Mouse (Mus musculus) MN1 (cell line): Measurements from ENCODE around the gene Uhrf1.

Experiments used
- DNase-seq: peaks from one replicate; pipeline ENCODE4 v3.0.0-alpha.2; 2016; ENCODE audit warnings: low spot score

Uhrf1 gene

DNA sequence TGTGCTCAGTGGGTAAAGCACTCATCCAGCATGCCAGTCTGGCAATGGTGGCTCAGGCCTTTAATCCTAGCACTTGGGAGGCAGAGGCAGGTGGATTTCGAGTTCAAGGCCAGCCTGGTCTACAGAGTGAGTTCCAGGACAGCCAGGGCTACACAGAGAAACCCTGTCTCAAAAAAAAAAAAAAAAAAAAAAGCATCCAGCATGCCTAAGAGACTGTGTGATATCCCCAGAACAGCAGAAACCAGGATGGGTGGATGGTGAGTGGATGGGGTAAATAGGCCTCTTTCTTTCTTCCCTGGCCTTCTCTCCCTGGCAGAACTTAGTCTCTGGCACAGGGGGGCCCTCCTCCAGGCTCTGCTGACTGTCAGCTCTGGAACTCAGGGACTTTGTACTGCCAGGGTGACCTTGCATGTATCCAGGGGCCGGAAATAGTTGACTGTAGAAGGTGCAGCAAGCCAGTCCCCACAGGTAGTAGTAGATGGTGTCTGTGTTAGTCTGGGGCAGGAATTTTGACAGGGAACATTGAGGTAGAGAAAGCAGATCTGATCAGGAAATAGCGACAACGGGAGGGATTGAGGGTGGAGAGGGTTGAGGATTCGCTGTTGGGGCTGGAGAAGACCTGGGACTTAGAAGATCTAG, 27.2 kb upstream of the Uhrf1 start:
- peak; percentile 42 for DNase-seq

DNA sequence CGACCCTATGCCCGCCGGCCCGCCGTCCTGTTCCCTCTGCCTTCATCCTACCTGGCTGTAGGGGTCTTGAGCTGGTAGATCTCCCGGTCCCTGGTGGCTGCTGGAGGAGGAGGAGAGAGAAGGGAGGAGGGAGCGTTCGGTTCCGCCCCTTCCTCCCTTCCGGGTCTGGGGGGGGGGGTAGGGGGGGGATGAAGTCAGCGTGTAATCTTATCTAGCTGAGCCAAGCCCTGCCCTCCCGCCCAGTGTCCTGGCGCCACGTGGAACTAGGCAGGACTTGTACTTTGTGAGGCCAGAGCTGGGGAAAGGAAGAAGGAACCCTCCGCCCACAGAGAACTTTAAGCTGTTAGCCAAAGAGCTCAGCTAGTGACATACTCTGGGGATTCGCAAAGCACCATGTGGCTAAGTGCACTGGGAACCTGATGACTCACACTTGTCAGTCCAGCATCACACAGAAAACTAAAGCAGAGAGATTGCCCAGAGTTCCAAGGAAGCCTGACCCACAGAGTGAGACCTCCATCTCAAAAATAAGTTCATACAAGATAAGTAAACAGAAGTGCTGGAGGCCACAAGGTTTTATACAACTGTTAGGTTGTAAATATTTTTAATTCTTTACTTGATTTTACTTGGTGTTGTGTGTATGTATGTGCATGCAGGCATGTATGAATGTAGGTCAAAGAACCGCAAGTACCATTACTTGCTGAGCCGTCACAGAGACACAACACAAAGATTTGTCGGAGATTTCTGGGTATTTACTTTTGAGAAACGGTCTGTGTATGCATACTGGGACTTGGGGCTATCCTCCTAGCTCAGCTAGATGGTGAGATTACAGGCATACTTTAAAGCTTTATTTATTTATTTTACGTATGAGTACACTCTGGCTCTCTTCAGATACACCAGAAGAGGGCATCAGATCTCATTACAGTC, 26.2 kb upstream of the Uhrf1 start, which contains the start of gene Ticam1:
Gene Ticam1 (minus strand): TSS at position 144 of the 924 bp plus-strand sequence.
- peak; percentile 96 for DNase-seq

DNA sequence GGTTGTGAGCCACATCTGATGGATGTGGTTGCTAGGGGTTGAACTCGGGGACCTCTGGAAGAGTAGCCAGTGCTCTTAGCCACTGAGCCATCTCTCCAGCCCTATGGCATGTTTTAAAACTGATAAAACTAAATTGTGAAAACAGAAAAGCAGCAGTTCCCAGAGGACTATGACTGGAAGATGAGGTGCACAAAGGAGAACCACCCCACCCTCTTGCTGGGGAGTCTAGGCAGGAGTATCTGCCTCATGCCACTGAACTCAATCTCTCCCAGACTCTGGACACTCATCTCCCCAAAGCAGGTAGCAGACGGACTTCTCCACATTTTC, 25.6 kb upstream of the Uhrf1 start:
- no peak for DNase-seq

DNA sequence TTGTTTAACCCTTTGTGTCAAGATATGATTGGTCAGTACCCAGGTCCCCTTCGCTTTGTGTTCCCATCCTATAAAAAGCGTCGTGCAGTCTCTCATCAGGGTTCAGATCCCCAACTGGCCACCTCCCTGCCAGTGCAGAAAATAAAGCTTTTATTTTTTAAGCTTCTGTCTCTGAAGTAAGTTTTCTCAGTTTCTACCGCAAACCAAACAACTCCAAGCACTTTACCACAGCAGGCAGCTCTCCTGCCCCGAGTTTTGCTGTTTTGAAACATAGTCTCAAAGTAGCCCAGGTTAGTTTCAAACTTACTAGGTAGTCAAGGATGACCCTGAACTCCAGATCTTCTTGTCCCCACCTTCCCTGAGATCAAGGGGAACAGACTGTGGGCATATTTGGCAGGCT, 24.8 kb upstream of the Uhrf1 start:
- DNase-seq, result no peak

DNA sequence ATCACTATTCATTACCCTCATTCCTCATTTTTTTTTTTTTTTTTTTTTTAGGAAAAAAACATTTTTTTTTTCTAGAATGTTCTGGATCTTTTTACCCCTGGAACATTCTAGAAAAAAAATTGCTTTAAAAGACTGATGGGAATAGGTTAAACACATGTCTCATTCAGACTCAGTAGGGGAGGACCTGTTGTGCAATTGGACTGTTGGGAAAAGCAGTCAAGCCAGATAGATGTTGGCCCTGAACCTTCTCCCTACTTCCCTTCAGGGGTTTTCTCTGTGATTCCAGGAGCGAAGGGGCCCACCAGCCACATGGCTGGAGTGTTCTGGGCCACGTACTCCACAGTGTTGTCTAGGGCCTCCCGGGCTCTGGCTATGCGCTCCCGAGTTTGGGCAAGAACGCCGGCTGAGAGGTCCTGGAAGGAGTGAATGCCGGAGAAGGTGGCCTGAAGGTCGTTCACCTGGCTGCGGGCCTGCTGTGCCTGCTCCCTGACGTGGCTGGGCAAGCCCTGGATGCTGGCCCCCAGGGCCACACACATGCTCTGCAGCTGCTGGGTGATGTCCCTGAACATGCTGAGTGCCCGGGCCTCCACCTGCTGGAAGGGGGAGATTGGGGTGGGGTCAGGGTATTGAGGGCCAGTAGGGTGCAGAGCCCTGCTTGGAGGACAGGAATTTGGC, 23.5 kb upstream of the Uhrf1 start:
- no peak for DNase-seq

DNA sequence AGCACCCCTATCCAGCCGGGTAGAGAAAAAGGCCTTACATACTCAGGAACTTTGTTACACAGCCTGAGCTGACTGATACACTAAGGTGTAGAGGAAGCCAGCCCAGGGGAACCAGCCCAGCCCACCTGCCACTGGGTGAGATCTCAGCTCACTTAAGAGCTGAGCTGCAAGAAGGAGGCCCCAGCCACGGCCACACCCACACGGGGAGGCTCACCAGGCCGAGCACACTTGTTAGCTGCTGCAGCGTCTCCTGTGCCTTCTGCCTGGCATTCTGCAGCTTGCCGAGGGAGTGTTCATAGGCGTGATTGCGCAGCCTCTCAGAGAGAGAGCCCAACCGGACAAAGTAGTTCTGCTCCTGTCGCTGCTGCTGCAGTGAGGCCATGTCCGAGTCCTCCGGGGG, 21.9 kb upstream of the Uhrf1 start:
- DNase-seq, result no peak

DNA sequence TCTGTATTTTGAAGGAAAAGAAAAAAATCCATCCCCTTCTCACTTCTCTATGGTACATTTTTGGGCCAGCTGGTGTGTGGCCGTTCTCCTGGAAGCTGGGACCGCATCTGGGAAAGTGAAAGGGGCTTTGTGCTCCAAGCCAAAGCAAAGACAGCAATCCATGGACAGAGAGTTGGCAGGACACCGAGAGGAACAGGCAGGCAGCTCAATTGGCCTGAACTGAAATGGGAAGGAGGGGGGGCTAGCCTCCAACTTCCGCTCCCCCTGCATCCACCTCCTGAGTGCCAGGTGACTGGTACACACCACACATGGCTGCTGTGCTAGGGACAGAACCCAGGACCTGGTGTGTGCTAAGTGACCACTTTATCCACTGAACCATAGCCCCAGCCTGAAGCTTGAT, 20.3 kb upstream of the Uhrf1 start:
- no peak for DNase-seq

DNA sequence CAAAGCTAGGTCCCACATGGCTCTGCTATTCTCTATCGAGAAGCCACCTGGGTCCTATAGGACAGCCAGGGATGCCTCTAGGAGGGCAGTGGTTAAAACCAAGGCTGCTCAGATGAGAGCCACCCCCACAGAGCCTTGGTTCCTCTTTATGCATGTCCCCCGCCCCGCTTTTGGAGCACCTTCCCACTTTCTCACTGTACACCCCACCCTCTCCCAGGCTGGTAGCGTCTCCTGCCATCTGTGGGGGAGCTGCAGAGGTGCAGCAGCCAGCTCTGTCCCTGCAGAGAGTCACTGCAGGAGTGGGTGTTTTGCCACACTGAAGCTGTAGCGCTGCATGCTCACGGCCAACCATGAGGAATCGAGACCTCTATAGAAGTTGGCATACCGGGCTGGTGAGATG, 19.8 kb upstream of the Uhrf1 start:
- no peak for DNase-seq

DNA sequence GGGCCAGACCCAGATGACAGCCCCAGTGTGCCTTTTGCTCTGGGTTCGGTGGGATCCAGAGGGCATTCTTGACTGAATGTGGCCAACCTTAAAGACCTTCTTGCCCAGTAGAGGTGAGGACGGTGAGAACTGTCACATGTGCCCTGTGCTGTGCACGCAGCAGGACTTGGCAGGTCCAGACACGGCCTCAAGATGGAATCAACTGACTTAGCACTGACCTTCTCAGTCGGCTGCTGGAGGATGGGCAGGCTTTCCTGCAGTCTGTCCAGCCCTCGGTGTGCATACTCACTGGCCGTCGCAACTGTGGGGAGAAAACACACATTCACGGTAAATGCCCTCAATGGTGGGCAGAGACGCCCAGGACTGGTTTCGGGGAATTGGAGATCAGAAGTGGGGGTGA, 17.1 kb upstream of the Uhrf1 start:
- no peak for DNase-seq

DNA sequence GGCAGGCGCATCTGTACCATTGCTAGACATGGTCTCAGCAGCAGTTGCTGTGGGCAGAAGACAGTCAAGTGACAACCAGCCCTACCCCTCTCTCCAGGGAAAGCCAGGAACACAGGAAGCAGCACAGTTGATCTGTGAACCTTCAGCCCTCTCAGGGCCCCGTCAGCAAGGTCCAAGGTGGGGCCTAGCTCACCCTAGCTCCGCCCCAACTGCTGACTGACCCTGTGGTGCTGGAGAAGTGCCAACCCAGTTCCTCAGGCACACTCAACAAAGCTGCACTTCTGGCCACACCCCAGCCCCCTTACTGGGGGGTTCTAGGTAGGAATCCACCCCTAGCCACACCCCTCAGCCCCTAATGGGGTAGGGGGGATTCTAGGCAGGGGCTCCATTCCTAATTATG, 15.3 kb upstream of the Uhrf1 start:
- peak; percentile 75 for DNase-seq

DNA sequence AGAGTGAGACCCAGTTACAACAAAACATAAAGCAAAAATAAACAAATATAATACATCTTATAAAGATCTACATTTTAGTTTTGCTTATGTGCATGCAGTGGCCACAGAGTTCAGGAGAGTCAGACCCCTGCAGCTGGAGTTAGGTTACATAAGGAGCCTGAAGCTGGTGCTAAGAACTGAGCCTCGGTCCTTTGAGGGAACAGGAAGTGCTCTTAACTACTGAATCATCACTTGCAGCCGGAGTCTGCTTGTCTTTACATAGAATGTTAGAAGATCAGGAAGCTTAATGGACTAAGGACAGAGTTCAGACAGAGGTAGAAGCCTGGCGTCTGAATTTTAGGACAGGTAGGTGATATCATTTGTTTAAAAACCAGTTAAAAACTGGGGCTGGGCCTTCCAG, 14.3 kb upstream of the Uhrf1 start:
- no peak for DNase-seq

DNA sequence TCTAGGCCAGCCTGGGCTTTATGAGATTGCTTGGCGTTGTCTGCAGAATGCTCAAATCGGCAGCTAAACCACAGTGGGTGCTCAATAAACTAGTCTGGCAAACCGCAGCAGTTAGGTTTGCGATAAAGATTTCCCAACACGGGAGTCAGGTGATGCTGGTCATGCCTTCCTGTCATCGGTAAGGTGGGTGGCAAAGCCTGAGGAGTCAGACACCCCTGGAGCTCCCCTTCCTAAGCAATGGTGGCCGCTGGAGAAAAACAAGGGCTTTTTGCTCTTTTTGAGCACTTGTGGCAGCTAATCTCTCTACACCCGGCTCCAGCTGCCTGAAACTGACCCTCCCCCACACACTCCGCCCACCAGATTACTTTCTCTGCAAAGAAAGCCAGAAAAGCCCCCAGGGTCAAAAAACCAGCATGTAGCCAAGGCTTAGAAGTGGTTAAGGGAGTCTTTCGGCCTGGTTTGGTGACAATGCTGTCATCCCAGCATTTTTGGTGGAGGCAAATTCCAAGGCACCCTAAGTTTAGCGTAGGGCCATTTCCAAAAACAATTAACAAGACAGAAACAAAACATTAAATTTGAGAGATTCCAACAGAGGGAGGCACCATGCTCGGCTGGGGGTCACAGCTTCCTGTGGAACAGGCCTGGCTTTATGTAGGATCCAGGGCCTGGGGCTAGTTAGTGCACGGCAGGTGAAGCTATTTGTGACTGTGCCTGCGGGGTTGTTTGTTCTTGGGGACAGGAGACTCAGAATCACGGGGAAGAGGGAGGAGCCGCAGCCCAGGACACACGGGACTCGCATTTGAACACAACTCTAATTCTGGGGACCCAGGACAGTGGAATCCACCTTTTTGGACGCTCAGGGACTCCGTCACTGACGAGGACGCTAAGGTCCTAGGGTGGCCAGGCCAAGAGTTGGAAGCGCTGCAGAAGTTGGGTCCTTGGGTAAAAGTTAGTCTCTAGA, 13.5 kb upstream of the Uhrf1 start:
- peak; percentile 47 for DNase-seq

DNA sequence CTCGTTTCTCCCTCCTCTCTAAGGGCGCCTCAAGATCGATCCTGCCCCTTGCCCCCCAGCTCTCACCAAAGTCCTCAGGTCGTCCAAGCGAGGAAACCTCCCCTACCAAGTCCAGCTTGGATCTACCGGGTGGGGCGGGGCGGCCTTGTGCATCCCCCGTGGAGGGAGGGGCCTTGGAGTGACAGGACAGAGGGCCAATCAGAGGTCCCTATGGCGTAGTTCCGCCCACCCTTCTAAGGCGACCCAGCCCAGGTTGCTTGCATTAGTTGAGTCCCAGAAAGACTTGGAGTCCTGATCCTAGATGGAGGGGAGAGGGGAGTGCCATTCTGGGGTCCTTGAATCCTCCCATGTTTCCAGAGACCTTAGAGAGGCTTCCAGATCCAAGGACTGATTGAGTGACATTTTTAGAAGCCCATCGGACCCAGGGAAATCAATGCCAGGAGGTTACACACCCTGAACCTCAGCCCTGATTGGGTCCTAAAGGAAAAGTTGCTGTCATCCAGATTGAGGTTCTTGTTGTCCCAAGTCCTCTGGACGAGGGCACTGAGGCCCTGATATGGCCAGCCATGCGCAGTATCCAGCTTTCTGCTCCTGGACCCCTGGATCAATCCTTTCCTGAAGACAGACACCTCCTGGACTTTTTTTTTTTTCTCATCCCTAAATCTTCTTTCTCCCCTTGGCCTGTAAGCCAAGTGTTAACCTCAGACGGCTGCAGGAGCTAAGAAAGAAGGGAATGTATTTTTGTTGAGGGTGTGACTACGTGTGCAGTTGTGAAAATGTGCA, 12.5 kb upstream of the Uhrf1 start:
- DNase-seq, result peak; percentile 97

DNA sequence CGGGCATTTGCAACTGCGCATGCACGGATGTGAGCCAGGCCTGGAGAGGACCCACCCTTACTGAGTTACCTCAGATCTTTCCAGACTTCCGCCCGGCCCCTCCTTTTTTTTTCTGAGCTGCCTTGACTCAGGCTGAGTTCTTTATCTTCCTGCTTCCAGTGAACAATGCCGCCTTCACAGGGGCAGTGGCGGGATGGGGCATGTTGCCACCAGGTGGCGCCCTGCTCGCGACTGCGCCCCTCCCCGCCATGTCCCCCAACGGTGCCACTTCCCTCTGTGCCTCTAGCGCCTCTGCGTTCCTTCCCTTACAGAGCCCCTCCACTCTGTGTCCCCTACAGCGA, 12.0 kb upstream of the Uhrf1 start:
- DNase-seq, result peak; percentile 97

DNA sequence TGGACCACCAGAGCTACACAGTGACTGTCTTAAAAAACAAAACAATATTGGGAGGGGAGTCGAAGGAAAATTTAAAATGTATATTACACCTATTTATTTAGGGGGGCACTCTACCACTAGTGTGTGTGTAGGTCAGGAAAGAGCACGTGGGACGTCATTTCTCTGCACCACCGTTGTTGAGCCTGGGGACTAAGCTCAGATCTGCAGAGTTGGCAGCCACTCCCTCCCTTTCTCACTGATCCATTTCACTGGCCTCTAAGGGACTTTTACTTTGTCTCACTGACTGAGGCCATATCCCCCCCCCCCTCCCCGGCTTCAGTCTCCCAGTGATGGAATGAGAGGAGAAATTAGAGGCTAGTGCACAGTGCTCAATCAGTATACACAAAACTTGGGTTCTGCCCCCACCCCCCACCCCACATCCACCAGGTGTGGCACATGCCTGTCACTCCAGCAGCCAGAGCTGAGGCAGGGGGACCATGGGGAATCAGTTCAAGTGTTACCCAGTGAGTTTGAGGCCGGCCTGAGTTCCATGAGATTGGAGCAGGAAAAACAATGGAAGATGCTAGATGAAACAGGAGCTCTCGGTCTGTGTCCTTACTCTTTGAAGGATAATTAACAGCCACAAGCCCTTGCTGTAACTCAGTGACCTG, 11.2 kb upstream of the Uhrf1 start:
- no peak for DNase-seq

DNA sequence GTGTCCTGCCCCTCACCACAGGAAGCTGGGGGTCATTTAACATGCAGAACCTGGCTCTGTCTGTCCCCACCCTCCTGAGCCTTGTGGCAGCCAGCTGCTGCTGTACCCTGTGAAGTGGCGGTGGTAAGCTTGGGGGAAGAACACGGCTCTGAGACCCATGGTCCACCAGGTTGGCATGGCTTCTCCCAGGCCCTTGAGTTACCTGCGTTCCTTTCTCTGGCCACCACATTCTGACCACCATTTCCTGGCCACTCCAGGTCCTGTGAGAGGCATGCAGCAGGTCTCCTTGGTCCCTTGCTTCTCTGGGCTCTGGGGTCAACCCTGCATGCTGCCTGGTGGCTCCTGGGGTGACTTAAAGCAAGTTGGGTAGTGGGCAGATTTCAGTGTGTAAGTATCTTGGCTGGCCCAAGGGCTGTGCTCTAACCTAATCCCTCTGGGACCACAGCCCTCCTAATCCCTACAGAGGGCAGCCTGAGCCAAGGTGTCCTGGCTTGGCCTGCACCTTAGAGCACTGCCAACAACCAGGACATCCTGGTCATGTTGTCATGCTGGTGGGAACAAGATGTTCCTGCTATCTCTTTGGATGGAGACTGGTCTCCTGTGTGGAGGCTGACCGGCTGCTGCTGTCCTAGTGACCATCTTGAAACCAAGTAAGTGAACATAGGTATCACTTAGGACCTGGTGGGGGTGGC, 10.4 kb upstream of the Uhrf1 start, which contains the start of gene Plin3:
Gene Plin3 (minus strand): TSS at position 343 of the 692 bp plus-strand sequence.
- no peak for DNase-seq

DNA sequence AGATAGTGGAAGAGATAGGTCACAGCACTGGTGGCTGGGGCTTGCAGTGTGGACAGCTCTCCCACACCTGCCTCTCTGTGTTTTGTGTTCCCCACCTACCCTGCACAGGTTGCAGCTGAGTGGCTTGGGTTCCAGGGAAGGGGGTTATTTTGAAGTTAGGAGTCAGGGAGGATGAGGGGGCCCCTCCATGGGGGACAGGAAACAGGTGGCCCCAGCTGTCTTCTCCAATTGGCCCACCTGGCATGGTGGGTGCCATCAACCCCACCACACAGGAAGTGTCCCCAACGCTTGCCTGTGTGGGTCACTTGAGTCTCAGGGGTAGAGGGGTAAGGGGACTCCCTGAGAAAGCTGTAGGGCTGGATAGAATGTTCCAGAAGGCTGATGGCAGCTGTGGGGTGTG, 9.8 kb upstream of the Uhrf1 start:
- no peak for DNase-seq

DNA sequence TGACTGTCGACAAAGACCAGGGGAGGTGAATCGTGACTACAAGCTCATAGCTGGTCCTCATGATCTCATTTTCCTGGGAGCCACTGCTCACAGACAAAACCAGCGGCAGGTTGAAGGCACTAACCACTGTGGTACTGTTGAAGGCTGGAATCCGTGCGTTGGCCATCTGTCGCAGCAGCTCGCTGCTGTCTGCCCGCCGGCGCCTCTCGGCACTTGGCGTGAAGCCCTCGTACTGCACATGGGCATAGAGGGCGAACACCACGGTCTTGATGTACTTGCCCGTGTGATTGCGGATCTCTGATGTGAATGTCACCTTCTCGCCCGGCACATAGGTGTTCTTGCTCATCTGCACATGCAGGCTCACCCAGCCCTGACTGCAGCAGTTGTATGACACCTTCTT, 8.9 kb upstream of the Uhrf1 start:
- no peak for DNase-seq

DNA sequence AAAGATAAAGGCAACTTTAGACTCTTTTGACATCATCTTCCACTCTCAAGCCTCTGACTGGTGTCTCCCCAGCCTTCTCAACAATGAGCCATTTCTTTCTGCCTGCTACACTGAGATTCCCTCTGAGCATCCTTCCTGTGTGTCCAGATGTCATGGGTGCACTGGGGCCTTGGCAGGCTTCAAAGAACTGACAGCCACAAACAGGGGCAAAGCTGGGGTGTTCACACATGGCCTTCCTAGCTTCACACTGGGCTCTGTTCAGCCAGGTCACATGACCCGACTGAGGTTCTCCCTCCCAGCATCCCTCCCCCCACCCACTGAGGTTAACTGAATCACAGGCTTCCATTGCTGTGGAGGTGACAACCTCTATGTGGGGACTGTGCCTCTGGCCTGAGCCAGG, 6.9 kb upstream of the Uhrf1 start:
- no peak for DNase-seq

DNA sequence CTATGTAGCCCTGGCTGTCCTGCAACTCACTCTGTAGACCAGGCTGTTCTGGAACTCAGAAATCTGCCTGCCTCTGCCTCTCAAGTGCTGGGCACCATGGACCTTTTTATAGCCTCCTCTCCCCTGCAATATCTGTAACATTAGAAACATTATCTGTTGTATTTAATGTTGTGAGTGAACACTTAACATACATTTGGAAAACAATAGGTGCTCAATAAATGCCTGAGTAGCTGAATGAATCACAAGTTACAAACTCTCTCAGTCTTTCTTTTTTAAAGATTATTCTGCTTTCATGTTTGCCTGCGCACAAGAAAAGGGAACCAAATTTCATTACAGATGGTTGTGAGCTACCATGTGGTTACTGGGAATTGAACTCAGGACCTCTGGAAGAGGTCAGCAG, 4.9 kb upstream of the Uhrf1 start:
- DNase-seq, result no peak
